Mouse (Mus musculus): ENCODE measurements around the gene Snx32.
"Not testable (repeated sequence)": the region's sequence is repeated elsewhere in the genome, so short reads cannot be mapped to it uniquely, and the experiment has no call there.

Snx32 gene

GRCm38 (mm10) chr19:5512091-5513004 is 2.0 kb upstream of the Snx32 start:
- DNase-seq (ENCODE audit: low spot score): no peak

GRCm38 (mm10) chr19:5511074-5511632 is 815 bp upstream of the Snx32 start:
- DNase-seq (ENCODE audit: low spot score): no peak

- no peak for DNase-seq (ENCODE audit: low spot score)
These were observed 6.7 kb downstream of the Snx32 start, which contains the start of gene 1700020D05Rik for GRCm38 (mm10) chr19:5503687-5504086. 1700020D05Rik (minus strand) TSS chr19:5503787.

- DNase-seq (ENCODE audit: low spot score): no peak
These were observed 9.9 kb downstream of the Snx32 start for GRCm38 (mm10) chr19:5500330-5500875.

- DNase-seq (ENCODE audit: low spot score): no peak
These were observed 14.3 kb downstream of the Snx32 start for GRCm38 (mm10) chr19:5496052-5496370.

GRCm38 (mm10) chr19:5495353-5496051 is 14.8 kb downstream of the Snx32 start:
- no peak for DNase-seq (ENCODE audit: low spot score)

GRCm38 (mm10) chr19:5494314-5494713 is 16.0 kb downstream of the Snx32 start:
- DNase-seq (ENCODE audit: low spot score): no peak

GRCm38 (mm10) chr19:5493301-5493721 is 17.0 kb downstream of the Snx32 start:
- DNase-seq (ENCODE audit: low spot score): not testable (repeated sequence)

- DNase-seq (ENCODE audit: low spot score): no peak
These were observed 17.7 kb downstream of the Snx32 start for GRCm38 (mm10) chr19:5492641-5493040.

- peak; percentile 93 for DNase-seq (ENCODE audit: low spot score)
These were observed 19.2 kb downstream of the Snx32 start for GRCm38 (mm10) chr19:5490898-5491708.

GRCm38 (mm10) chr19:5490313-5490897 is 19.9 kb downstream of the Snx32 start, which contains the start of gene Cfl1:
Cfl1 (plus strand) TSS chr19:5490455.
- peak; percentile 96 for DNase-seq (ENCODE audit: low spot score)

GRCm38 (mm10) chr19:5489721-5490120 is 20.6 kb downstream of the Snx32 start:
- DNase-seq (ENCODE audit: low spot score): not testable (repeated sequence)

- peak; percentile 99 for DNase-seq (ENCODE audit: low spot score)
These were observed 21.3 kb downstream of the Snx32 start for GRCm38 (mm10) chr19:5488878-5489571.

- DNase-seq (ENCODE audit: low spot score): peak; percentile 99
These were observed 22.4 kb downstream of the Snx32 start, which contains the start of gene Mus81 for GRCm38 (mm10) chr19:5487768-5488550. Mus81 (minus strand) TSS chr19:5488402.

- DNase-seq (ENCODE audit: low spot score): no peak
These were observed 23.6 kb downstream of the Snx32 start for GRCm38 (mm10) chr19:5486771-5487170.

GRCm38 (mm10) chr19:5486286-5486685 is 24.1 kb downstream of the Snx32 start:
- DNase-seq (ENCODE audit: low spot score): no peak

GRCm38 (mm10) chr19:5485821-5486220 is 24.5 kb downstream of the Snx32 start:
- no peak for DNase-seq (ENCODE audit: low spot score)

GRCm38 (mm10) chr19:5485371-5485770 is 25.0 kb downstream of the Snx32 start:
- DNase-seq (ENCODE audit: low spot score): no peak

- no peak for DNase-seq (ENCODE audit: low spot score)
These were observed 25.8 kb downstream of the Snx32 start for GRCm38 (mm10) chr19:5484496-5484895.

All from adipocyte (in vitro differentiated cells).